Mouse (Mus musculus): ENCODE measurements around the gene Tnip1. TPM values are rescaled to one million over a fixed set of nuclear protein-coding genes. Genes with fewer than 3 reads are reported as not detected.

Tnip1 gene
- polyA plus RNA-seq, 1 experiment from 2014 or later: 13.2 TPM

DNA sequence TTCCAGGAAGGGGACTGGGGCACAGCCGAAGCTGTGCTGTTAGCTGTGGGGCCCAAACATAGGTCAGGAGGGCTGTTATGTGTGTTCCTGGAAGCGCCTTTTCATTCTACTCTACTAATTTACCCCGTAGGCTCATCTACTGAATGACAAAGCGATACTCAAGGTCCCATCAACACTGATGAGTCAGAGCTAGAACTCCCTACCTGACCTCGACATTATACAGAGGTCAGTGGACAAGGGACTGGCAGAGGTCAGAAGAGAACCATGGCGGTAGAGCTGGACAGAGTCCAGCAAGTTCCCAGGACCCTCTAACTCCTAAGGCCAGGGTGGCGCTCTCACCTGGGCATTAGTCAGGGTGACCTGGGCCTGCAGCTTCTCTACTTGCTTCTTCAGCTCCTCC lies 45.3 kb downstream of the Tnip1 start:
- Histone ChIP-seq H3K9ac (ENCODE audit: low read length) (no peak overlapping the region), H3K4me1 (ENCODE audit: control insufficient read depth, insufficient read depth, low read length) (no peaks in the 10 kb centered on the region), H3K9me3 (ENCODE audit: control insufficient read depth, low read length) (no peaks in the 10 kb centered on the region), H3K27ac (ENCODE audit: low read depth, low read length) (no peak overlapping the region), H3K27me3 (ENCODE audit: control insufficient read depth, insufficient read depth, low read length) (no peaks in the 10 kb centered on the region), H3K36me3 (ENCODE audit: control insufficient read depth, insufficient read depth, low read length) (peaks cover 4% of the 10 kb centered on the region; the same call in 1 of the 2 replicates), H3K4me2 (ENCODE audit: low read depth) (no peak overlapping the region), H3K4me3 (ENCODE audit: low read depth, low read length) (no peak overlapping the region)
- WGBS: 90% methylated on average over 7 of the region's 7 CpGs
- no peak for DNase-seq (ENCODE audit: low spot score)
- ATAC-seq (ENCODE audit: insufficient read depth, low FRiP score, low TSS enrichment): no peak

DNA sequence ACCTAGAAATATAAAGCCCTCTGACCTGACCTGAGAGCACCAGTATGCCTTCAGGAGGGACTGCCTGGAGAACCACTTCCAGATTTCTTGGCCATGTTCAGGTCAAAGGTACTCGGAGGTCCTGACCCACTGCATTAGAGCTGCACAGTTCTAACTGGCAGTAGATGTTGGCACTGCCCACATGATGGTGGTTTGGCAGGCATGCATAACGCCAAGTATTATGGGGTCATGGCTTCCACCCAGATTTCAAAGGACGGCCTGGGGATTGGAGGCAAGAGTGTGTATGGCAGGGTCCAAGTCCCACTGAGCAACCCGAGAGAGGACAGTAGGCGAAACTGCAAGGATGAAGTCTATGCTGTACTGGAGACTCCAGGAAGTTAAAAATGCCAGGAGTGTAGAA lies 48.9 kb downstream of the Tnip1 start:
- 94% methylated on average over 5 of the region's 5 CpGs for WGBS
- ATAC-seq (ENCODE audit: insufficient read depth, low FRiP score, low TSS enrichment): no peak

DNA sequence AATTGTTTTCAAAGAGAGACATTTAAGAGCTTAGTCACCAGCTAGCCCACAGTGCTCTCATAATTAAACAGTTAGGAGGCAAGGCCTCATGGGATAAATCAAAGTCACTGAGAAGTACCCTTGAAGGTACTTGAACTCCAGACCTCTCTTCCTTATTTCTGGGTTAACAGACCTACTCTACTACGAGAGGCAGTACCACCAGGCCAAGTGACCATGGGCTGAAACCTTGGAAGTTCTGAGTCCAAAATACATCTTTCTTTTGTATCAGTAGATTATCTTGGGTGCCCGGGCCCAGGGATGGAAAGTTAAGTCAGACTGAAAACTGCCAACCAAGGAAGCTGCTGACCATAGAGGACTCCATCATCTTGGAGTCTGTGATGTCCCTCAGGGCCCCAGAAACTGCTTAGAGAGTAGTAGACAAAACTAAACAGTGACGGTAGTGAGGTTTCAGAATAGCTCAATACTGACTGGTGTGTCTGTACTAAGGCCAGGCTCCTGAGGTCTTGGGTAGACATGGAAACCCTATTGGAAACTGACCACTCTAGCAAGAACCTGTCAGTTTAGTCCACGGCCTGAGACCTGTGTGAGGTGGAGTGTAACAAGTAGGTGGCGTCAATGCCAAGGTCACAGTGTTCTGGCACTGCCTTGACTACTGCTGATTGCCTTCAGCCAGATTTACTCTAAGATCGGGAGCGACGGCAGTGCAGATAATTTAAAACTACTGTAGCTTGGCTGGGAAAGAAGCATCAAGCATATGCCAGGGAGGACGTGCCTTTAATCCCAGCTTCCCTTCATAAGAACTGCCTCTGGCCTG lies 50.0 kb downstream of the Tnip1 start:
- H3K4me3 ChIP-seq (ENCODE audit: low read depth, low read length): no peak overlapping the region
- H3K36me3 ChIP-seq (ENCODE audit: control insufficient read depth, insufficient read depth, low read length): peaks cover 3% of the 10 kb centered on the region; the same call in 1 of the 2 replicates
- H3K4me1 ChIP-seq (ENCODE audit: control insufficient read depth, insufficient read depth, low read length): no peaks in the 10 kb centered on the region
- no peak overlapping the region for H3K27ac ChIP-seq (ENCODE audit: low read depth, low read length)
- no peak for DNase-seq (ENCODE audit: low spot score)
- no peaks in the 10 kb centered on the region for H3K9me3 ChIP-seq (ENCODE audit: control insufficient read depth, low read length)
- H3K4me2 ChIP-seq (ENCODE audit: low read depth): no peak overlapping the region
- H3K9ac ChIP-seq (ENCODE audit: low read length): no peak overlapping the region
- WGBS: 92% methylated on average over 9 of the region's 9 CpGs
- H3K27me3 ChIP-seq (ENCODE audit: control insufficient read depth, insufficient read depth, low read length): no peaks in the 10 kb centered on the region
- ATAC-seq (ENCODE audit: insufficient read depth, low FRiP score, low TSS enrichment): no peak

More for the DNA sequence above, 48.9 kb downstream of the Tnip1 start:
- Histone ChIP-seq H3K27me3 (ENCODE audit: control insufficient read depth, insufficient read depth, low read length) (no peaks in the 10 kb centered on the region), H3K4me3 (ENCODE audit: low read depth, low read length) (no peak overlapping the region), H3K4me1 (ENCODE audit: control insufficient read depth, insufficient read depth, low read length) (no peaks in the 10 kb centered on the region), H3K9ac (ENCODE audit: low read length) (no peak overlapping the region), H3K27ac (ENCODE audit: low read depth, low read length) (no peak overlapping the region), H3K9me3 (ENCODE audit: control insufficient read depth, low read length) (no peaks in the 10 kb centered on the region), H3K4me2 (ENCODE audit: low read depth) (no peak overlapping the region), H3K36me3 (ENCODE audit: control insufficient read depth, insufficient read depth, low read length) (peaks cover 4% of the 10 kb centered on the region; the same call in 1 of the 2 replicates)
- no peak for DNase-seq (ENCODE audit: low spot score)

DNA sequence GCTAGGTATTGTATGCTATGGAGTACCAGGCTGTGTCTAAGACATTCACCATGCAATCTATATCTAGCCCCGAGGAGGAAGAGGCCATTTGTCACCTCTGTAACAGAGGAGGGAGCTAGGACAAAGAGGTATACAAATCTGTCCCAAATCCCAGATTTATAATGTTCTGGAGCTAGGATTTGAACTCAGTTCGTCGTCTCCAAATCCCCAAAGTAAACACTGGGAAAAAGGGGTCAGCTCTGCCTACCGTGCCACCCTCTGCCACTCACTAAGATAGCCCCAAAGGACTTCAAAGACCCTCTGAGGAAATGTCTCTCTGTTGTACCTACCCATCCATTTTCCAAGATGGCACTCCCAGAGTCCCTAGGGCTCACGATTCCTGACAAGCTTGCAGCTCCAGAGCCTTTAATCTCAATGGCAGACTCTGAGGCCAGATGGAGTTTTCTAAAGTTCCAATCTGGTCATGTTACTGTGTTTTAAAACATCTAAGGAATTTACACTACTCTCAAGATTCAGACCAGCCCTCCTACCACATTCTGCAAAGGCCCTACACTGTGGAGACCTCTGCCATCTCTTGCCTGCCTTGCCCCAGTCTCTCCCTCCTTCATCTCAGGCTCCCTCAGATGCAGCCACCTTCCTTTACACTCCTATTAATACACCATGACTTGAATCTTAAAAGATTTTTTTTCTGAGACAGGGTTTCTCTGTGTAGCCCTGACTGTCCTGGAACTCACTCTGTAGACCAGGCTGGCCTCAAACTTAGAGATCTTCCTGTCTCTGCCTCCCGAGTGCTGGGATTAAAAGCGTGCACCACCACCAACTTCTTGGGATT lies 50.8 kb downstream of the Tnip1 start:
- Histone ChIP-seq H3K4me1 (ENCODE audit: control insufficient read depth, insufficient read depth, low read length) (no peaks in the 10 kb centered on the region), H3K36me3 (ENCODE audit: control insufficient read depth, insufficient read depth, low read length) (peaks cover 2% of the 10 kb centered on the region; the same call in 1 of the 2 replicates), H3K27ac (ENCODE audit: low read depth, low read length) (no peak overlapping the region), H3K9ac (ENCODE audit: low read length) (no peak overlapping the region), H3K4me2 (ENCODE audit: low read depth) (no peak overlapping the region), H3K27me3 (ENCODE audit: control insufficient read depth, insufficient read depth, low read length) (no peaks in the 10 kb centered on the region), H3K9me3 (ENCODE audit: control insufficient read depth, low read length) (no peaks in the 10 kb centered on the region), H3K4me3 (ENCODE audit: low read depth, low read length) (no peak overlapping the region)
- ATAC-seq (ENCODE audit: insufficient read depth, low FRiP score, low TSS enrichment) (no peak), DNase-seq (ENCODE audit: low spot score) (no peak)
- WGBS: 89% methylated on average over 7 of the region's 7 CpGs

DNA sequence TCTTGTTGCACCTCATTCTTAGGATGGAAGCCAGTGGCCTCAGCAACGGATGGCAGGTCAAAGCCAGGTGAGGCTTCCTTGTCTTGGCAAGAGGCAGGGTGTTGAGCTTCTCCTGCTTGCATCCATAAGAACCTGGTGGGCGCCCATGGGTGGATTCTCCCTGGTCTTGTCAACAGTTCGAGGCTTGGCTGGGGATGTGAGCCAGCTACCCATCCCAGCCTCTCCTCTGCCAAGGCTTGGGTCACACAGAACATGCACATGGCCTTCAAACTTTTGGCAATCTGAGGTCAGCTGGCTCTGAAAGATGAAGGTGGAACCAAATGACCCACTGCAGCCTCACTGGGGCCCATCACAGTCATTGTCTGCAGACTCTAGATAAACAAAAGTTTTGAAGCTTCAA lies 51.5 kb downstream of the Tnip1 start:
- Histone ChIP-seq H3K9ac (ENCODE audit: low read length) (no peak overlapping the region), H3K36me3 (ENCODE audit: control insufficient read depth, insufficient read depth, low read length) (no peaks in the 10 kb centered on the region), H3K4me3 (ENCODE audit: low read depth, low read length) (no peak overlapping the region), H3K27ac (ENCODE audit: low read depth, low read length) (no peak overlapping the region), H3K9me3 (ENCODE audit: control insufficient read depth, low read length) (no peaks in the 10 kb centered on the region), H3K4me2 (ENCODE audit: low read depth) (no peak overlapping the region), H3K27me3 (ENCODE audit: control insufficient read depth, insufficient read depth, low read length) (no peaks in the 10 kb centered on the region), H3K4me1 (ENCODE audit: control insufficient read depth, insufficient read depth, low read length) (no peaks in the 10 kb centered on the region)
- WGBS: 92% methylated on average over 3 of the region's 3 CpGs
- ATAC-seq (ENCODE audit: insufficient read depth, low FRiP score, low TSS enrichment) (no peak), DNase-seq (ENCODE audit: low spot score) (no peak)

DNA sequence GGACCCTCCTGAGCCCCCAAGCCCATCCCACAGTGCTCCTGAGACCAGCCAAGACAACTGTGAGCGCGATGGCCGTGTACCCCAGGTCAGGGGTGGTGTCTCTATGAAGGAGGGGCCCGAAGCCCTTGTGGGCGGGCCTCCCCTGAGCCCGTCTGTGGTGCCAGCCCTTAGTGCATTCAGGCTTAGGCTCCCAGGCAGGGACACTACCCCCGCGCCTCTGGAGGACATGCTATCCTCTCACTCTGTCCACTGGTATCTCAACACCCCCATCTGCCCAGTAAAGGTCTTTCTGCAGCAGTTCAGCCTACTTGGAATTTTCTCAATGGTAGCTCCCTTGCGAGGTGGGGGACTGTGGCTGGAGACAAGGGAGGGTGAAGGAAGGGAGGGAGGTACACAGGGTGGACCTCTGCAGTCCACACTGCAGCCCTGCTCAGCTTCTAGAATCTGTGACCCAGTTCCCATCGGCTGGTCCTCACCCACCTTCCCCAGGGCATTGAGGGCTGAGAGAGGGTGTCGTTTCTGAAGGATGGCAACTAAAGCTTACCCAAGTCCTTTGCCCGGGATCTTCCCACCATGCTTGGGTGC lies 52.5 kb downstream of the Tnip1 start:
- ATAC-seq (ENCODE audit: insufficient read depth, low FRiP score, low TSS enrichment) (no peak), DNase-seq (ENCODE audit: low spot score) (no peak)
- H3K36me3 ChIP-seq (ENCODE audit: control insufficient read depth, insufficient read depth, low read length): no peaks in the 10 kb centered on the region

DNA sequence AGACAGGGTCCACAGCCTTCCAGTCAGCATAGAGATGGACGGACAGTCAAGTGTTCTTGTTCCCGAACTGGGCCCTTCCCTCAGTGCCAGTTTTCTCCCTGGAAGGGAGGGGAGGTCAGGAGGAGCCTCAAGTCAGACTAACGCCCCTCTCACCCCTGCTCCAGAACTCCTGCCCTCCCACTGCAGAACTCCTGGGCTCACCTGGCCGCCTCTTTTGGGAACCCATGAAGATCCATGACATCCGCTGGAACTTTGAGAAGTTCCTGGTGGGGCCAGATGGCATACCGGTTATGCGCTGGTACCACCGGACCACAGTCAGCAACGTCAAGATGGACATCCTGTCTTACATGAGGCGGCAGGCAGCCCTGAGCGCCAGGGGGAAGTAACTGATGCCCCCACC lies 53.4 kb downstream of the Tnip1 start:
- no peaks in the 10 kb centered on the region for H3K9me3 ChIP-seq (ENCODE audit: control insufficient read depth, low read length)
- no peak overlapping the region for H3K9ac ChIP-seq (ENCODE audit: low read length)
- 96% methylated on average over 11 of the region's 11 CpGs for WGBS
- H3K4me3 ChIP-seq (ENCODE audit: low read depth, low read length): no peak overlapping the region
- H3K36me3 ChIP-seq (ENCODE audit: control insufficient read depth, insufficient read depth, low read length): no peaks in the 10 kb centered on the region
- ATAC-seq (ENCODE audit: insufficient read depth, low FRiP score, low TSS enrichment): no peak
- no peaks in the 10 kb centered on the region for H3K27me3 ChIP-seq (ENCODE audit: control insufficient read depth, insufficient read depth, low read length)
- DNase-seq (ENCODE audit: low spot score): no peak
- peaks cover 2% of the 10 kb centered on the region; the same call in 1 of the 2 replicates for H3K4me1 ChIP-seq (ENCODE audit: control insufficient read depth, insufficient read depth, low read length)
- H3K4me2 ChIP-seq (ENCODE audit: low read depth): no peak overlapping the region
- H3K27ac ChIP-seq (ENCODE audit: low read depth, low read length): no peak overlapping the region

More for the DNA sequence above, 52.5 kb downstream of the Tnip1 start:
- Histone ChIP-seq H3K9me3 (ENCODE audit: control insufficient read depth, low read length) (no peaks in the 10 kb centered on the region), H3K27me3 (ENCODE audit: control insufficient read depth, insufficient read depth, low read length) (no peaks in the 10 kb centered on the region), H3K27ac (ENCODE audit: low read depth, low read length) (no peak overlapping the region), H3K4me1 (ENCODE audit: control insufficient read depth, insufficient read depth, low read length) (no peaks in the 10 kb centered on the region), H3K9ac (ENCODE audit: low read length) (no peak overlapping the region), H3K4me2 (ENCODE audit: low read depth) (no peak overlapping the region), H3K4me3 (ENCODE audit: low read depth, low read length) (no peak overlapping the region)
- WGBS: 89% methylated on average over 12 of the region's 12 CpGs

DNA sequence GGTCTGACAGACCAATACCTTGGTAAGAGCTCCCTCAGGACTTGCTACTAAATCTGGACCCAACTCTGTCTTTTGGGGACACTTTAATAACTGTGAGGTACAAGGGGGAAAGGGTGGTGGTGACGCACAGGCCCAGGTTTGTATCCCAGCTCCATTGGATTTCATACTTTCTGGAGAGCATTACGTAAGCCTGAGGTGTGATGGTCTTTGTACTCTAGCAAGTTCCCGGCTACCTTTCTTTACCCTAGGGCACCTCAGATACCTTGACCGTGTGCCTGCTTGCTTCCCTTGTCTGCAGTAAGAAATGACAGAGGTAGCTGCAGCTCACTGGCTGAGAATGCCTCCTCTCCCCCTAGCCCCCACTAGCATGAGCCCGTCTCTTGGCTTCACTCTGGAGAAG lies 55.5 kb downstream of the Tnip1 start:
- no peak for DNase-seq (ENCODE audit: low spot score)
- Histone ChIP-seq H3K27ac (ENCODE audit: low read depth, low read length) (no peak overlapping the region), H3K4me1 (ENCODE audit: control insufficient read depth, insufficient read depth, low read length) (peaks cover 3% of the 10 kb centered on the region; the same call in 1 of the 2 replicates), H3K4me2 (ENCODE audit: low read depth) (no peak overlapping the region), H3K36me3 (ENCODE audit: control insufficient read depth, insufficient read depth, low read length) (no peaks in the 10 kb centered on the region), H3K27me3 (ENCODE audit: control insufficient read depth, insufficient read depth, low read length) (no peaks in the 10 kb centered on the region), H3K4me3 (ENCODE audit: low read depth, low read length) (no peak overlapping the region), H3K9ac (ENCODE audit: low read length) (no peak overlapping the region), H3K9me3 (ENCODE audit: control insufficient read depth, low read length) (no peaks in the 10 kb centered on the region)
- 97% methylated on average over 5 of the region's 5 CpGs for WGBS
- ATAC-seq (ENCODE audit: insufficient read depth, low FRiP score, low TSS enrichment): no peak

Data from neural tube, embryonic 11.5 days (tissue).